Mouse (Mus musculus): ENCODE measurements around the gene Mpzl1.

Gene Mpzl1

DNA sequence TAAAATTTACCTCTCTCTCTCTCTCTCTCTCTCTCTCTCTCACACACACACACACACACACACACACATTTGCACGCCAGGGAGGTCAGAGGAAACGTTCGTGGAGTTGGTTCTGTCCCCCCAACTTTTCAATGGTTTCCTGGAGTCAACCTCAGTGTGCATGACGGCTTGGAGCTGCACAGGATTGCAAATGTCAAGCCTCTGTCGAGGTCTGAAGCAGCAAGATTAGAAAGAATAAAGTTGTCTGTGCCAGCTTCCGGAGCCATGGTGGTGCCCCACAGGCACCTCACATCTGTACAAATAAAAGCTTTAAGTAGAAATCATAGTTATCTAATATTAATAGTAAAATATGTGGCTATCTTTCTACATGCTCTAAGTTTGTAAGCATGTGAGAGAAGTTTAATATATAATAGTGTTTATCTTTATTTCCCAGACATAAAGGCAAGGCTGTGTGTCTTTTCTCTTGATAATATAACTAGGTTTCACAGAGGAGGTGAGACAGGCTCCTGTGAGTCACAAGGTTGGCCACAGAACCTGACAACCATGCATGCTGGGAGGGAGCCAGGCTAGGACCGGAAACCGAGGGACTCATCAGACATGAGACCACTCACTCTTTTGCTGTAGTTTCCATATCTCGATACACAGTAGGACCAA, 57.8 kb downstream of the Mpzl1 start:
- no peak for DNase-seq (ENCODE audit: low read depth)

DNA sequence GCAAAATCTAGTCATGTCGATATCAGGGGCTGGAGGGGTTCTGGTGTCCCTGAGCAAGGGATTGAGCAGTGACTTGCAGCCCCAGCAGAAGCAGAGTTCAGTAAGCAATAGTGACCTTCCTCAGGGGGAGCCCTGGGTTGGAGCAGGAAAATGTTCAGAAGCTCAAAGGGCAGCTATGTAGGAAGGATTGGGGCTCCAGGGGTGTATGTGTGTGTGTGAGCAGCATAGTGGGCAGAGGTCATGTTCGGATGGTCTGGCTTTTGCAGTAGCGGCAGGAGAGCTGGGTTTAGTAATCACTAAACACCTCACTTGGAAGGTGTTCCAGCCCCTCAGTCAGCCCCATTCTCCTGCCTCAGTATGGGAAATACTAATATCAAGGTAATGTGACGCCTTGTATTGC, 58.3 kb downstream of the Mpzl1 start:
- DNase-seq (ENCODE audit: low read depth): no peak

DNA sequence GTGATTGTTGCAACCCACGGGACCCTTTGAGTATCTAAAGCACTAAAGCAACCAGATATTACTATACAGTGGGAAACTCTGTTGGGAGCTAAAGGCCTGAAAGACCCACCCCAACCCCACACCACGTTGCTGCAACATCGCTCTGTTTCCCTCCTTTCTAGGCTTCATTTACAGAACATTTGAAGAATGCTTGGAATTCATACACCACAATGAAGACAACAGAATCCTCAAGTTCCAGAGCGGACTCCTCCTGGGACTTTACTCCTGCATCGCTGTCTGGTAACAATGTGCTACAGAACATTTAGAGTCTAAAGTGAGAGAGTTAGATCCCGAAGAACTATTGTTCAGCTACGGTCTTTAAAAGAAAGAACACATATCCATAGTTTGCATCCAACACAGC, 66.9 kb downstream of the Mpzl1 start:
- no peak for DNase-seq (ENCODE audit: low read depth)

DNA sequence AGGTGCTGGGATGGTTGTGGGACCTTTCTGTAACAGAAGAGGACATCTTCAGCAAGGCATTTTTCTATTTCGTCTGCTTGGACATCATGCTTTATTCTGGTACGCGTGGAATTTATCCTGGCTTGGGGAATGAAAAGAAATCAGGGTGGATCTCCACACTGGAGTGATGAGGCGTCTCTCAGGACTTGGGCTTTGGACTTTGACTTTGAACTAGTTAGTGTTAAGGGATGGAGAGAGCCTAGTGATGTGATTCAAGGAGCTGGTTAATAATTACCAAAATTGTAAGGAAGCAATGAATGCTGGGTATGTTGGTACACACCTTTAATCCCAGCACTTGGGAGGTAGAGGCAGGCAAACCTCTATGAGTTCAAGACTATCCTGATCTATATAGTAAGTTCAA, 69.1 kb downstream of the Mpzl1 start:
- no peak for DNase-seq (ENCODE audit: low read depth)

DNA sequence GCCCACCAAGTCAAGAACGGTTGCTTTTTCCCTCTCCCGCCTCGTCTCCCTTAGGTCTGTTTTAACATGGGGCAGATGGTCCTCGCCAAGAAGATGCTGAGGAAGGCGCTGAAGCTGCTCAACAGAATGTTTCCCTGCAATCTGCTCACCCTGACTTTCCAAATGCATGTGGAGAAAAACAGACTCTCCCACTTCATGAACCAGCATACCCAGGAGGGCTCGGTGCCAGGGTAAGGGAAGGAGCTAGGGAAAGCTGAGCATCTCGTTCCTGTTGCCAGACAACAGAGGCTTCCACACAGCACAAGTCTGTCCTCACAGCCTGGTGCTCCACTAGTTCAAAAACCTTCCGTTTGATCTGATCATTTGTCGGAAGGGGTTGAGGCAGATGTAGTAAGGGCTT, 75.3 kb downstream of the Mpzl1 start:
- no peak for DNase-seq (ENCODE audit: low read depth)

DNA sequence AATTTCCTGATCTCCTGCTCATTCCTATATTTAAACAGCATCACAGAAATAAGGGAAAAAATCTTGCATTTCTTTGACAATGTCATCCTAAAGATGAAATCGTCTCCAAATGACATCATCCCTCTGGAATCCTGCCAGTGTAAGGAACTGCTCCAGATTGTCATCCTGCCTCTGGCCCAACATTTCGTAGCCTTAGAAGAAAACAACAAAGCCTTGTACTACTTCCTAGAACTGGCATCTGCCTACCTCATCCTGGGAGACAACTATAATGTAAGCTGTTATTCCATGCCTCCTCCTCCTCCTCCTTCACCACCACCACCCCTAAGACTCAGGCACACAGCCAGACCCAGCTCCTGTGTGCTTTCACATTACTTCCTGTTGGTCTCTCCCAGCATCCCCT, 77.6 kb downstream of the Mpzl1 start:
- no peak for DNase-seq (ENCODE audit: low read depth)

All from induced T-regulatory cell, adult 2 months (primary cell).